Mouse (Mus musculus) lung, adult 2 months (tissue): ENCODE results near the gene Chrnb1. TPM values are rescaled to one million over a fixed set of nuclear protein-coding genes. Genes with fewer than 3 reads are reported as not detected.

Experiments
- DNase-seq: peaks from one replicate; pipeline ENCODE4 v3.0.0; 2022
- H3K4me1 ChIP-seq: fragments of 200-500 bp; 2 replicates; pipeline ENCODE4 v1.6.1; 2011; ENCODE audit warnings: low read length; ENCODE audit not compliant: control insufficient read depth, insufficient read depth
- H3K4me3 ChIP-seq: fragments of 200-500 bp; replicated peaks from 2 replicates; pipeline ENCODE3; 2011; ENCODE audit warnings: low read depth, mild to moderate bottlenecking, control low read depth, low read length; ENCODE audit errors: extremely low read depth
- CTCF ChIP-seq: fragments of 200-500 bp; IDR thresholded peaks from 2 replicates; pipeline ENCODE4 v1.5.1; 2011; ENCODE audit warnings: mild to moderate bottlenecking, low read length, control low read depth; ENCODE audit not compliant: insufficient read depth
- POLR2A ChIP-seq: fragments of 200-500 bp; IDR thresholded peaks from 2 replicates; pipeline ENCODE4 v1.6.1; 2011; ENCODE audit warnings: low read depth, mild to moderate bottlenecking, control low read depth, low read length, borderline replicate concordance; ENCODE audit errors: extremely low read depth
- WGBS: fragments of 180-500 bp; shearing (Covaris S2); methylation state at CpG from one replicate; pipeline ENCODE4 v1.1.7; 2018; 5-methylcytosine and 5-hydroxymethylcytosine counted together
- polyA plus RNA-seq: library from polyadenylated mRNA; depleted of rRNA; stranded (reverse); fragments of >200 nt; gene quantifications from 2 replicates; pipeline ENCODE4 v1.2.3, GENCODE M21; 2012

Chrnb1 gene
- polyA plus RNA-seq, 1 experiment, result 38.0 TPM

DNA sequence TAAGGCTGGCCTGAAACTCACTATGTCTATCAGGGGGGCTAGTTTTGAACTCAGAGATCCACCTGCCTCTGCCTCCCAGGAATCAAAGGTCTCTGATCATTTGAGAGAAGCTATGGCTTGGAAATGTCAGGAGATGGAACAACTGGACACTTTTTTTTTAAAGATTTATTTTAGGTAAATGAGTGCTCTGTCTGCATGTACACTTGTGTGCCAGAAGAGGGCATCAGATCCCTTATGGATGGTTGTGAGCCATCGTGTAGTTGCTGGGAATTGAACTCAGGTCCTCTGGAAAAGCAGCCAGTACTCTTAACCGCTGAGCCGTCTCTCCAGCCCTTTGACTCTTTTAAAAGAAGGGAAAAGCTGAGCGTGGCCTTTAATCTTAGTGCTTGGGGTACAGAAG lies 10.6 kb upstream of the Chrnb1 start:
- 83% methylated on average over 4 of the region's 4 CpGs for WGBS
- no peak for DNase-seq
- no peak overlapping the region for H3K4me3 ChIP-seq
- TF ChIP-seq POLR2A (no peak), CTCF (no peak)
- peaks cover 9% of the 10 kb centered on the region for H3K4me1 ChIP-seq

DNA sequence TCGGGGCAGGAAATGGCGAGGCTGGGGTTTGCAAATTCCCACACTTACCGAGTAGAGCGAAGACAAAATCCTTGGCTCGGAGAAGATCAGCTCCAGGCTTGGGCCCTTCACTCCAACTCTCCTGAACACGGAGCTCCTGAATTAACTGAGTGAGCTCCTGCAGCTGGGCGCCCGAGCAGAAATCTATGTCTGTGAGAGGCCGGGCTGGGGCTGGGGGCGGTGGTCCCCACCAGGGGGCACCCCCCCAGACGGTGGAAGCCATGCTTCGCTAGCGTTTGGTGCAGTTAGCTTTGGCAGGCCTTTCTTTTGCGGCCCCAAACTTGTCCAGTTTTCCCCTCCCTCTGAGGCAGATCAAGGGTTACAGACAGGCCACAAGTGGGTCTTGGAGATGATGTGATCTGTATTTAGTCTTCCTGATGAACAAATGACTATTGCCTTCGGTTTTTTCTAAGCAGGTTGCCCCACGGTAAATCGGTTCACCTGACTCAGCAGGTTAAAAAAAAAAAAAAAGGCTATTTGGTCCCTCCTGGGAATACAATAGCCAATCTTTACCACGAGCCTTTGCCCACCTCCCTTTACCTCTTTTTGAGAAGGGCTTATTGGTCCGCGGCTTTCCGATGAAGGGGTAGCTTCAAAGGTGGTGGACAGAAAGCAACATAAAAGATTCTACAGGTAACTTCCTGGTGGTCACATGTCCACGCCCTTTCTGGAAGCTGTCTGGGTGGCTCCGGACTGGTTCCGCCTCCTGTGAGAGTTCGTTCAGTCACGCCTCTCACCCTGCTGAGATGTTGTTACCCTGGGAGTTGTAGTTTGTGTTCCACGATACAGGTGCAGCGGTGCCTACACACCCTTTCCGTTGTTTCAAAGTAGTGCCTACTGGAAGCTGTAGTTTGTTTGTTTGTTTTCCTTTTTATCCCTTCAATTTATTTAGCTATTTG lies 9.5 kb upstream of the Chrnb1 start, which contains the start of gene Tmem102:
Gene Tmem102 (minus strand): TSS at position 653 of the 938 bp plus-strand sequence.
- TF ChIP-seq CTCF, result no peak
- no peak for TF ChIP-seq POLR2A
- Histone ChIP-seq H3K4me1 (peaks cover 18% of the 10 kb centered on the region), H3K4me3 (peak within 1 kb of the TSS; percentile 57)
- 28% methylated on average over 29 of the region's 29 CpGs for WGBS
- peak; percentile 63 for DNase-seq

DNA sequence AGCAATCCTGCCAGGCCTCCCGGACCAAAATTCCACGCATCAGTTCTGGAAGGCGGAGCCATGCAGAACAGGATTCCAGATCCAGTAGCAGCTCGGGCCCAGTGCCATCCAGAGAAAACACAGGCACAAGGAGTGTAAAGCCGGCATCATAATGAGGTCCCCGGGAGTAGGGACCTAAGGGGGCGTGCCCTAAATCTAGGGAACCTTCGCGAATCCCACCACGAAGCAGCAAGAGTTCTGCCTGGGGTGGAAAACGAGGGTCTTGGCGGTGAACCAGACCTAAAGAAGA lies 8.9 kb upstream of the Chrnb1 start:
- 13% methylated on average over 12 of the region's 12 CpGs for WGBS
- TF ChIP-seq CTCF, result no peak
- TF ChIP-seq POLR2A, result no peak
- DNase-seq, result peak; percentile 37
- Histone ChIP-seq H3K4me3 (no peak overlapping the region), H3K4me1 (peaks cover 20% of the 10 kb centered on the region)

DNA sequence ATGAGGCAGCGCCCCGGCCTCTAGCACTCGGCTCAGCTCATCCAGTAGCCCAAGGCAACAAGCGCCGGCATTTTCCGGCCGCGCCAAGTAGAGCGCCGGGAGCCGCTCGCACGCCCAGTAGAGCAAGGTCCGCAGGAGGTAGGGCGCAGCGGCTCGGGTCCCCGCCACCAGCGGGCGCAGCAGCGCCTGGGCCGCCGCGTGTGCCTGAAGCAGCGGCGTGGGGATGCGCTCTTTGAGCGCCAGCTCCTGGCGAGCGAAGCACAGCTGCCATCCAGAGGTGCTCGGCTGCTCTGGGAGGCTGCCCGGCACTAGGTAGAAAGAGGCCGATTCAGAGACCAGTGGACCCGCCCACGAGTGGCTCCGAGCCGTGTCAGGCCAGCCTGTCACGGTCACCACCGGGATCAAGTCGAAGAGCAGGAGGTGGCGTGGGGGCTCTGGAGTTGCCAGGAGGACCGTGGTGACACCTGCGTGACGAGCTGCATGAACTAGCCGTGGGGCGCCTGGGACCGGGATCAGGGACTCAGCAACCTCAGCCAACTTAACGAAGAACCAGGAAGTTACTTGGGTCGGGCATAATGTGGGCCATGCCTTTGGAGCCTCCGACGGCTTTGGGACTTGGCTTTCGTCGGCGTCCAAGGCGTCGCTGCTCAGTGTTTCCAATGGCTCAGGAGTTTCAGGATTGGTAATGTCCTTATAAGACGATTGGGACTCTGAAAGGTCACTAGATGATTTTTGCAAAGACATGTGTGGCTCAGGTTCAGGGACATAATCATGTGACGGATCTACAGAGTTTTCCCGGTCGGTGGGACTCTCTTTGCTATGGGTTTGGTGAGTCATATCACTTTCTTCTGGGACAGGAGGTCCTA lies 8.3 kb upstream of the Chrnb1 start:
- peak overlapping the region; percentile 35 for H3K4me3 ChIP-seq
- 2% methylated on average over 60 of the region's 60 CpGs for WGBS
- TF ChIP-seq POLR2A, result no peak; the same call in 1 of the 2 replicates
- TF ChIP-seq CTCF, result peak; percentile 33; the same call in 1 of the 2 replicates
- H3K4me1 ChIP-seq, result peaks cover 20% of the 10 kb centered on the region
- DNase-seq, result peak; percentile 76

DNA sequence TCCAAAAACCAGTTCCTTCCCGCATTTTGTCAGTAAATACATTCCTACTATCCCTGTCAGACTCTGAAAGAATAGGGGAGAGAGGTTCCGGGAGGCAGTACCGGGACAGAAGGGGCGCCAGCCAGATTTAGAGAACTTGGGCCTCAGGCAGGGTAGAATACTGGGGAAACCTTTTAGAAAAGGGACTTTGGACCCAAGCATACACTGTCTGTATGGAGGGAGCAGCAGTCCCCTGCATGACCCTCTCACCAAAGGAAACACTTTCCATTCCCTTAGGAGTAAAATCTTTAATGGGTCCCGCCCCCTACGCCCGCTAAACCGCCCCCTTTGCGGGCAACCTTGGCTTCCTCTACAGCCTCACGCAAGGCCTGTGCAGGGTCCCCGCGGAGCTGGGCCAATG lies 7.6 kb upstream of the Chrnb1 start:
- H3K4me3 ChIP-seq, result peak overlapping the region; percentile 35
- 4% methylated on average over 12 of the region's 12 CpGs for WGBS
- H3K4me1 ChIP-seq, result peaks cover 20% of the 10 kb centered on the region
- no peak for DNase-seq
- TF ChIP-seq CTCF (no peak), POLR2A (no peak)

DNA sequence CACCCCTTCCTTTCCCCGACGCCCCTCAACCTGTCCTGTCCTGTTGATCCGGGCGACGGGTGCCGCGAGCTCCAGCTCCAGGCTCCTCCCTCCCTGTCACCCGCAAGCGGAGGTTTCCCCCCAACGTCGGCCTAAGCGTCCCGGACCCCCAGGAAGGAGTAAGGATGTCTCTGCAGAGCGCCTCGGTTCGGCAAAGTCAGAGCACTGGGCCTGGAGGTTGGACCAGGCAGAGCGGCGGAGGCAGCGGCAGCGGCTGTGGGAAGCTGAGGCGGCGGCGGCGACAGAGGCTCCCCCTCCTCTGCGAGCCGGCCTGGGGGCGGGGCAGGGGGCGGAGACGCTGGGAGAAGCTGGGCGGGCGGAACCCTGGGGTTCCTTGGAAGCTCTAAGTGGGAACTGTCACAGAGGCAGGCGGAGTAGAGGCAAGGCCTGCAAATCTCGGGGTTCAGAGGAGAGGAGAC lies 6.9 kb upstream of the Chrnb1 start:
- WGBS, result under 1% methylated on average over 31 of the region's 33 CpGs
- TF ChIP-seq CTCF, result no peak
- TF ChIP-seq POLR2A, result peak; percentile 44; the same call in 1 of the 2 replicates
- DNase-seq, result peak; percentile 90
- Histone ChIP-seq H3K4me1 (peaks cover 20% of the 10 kb centered on the region), H3K4me3 (peak overlapping the region; percentile 67)

DNA sequence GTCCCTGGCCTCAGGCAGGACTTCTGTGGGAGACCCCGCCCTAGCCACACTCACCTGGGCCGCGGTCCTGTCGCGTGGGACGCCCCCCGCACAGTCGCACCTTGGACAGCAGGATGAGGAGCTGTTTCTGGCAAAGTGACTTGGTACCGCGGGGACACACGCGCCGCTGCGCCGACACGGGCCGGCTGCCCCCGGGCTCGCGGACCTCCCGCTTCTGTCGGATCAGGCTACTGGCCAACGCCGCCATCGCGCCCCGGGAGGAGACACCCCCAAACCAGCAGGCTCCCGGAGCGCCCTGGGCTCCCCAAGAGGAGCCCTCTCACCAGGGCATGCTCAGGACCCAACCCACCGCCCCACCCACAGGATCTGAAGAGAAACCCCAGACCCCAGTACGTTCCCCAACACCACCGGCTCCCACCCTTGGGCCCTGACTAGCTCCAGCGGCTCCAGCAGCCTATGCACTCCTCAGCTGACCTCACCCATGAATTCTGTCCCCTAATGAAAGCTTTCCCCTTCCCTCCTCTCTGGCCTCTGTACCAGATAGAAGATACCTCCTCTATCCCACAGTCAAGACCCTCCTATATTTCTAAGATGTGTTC lies 5.7 kb upstream of the Chrnb1 start, which contains the start of gene Fgf11:
Gene Fgf11 (minus strand): TSS at position 479 of the 599 bp plus-strand sequence.
- no peak for DNase-seq
- H3K4me3 ChIP-seq, result peak within 1 kb of the TSS; percentile 67
- 4% methylated on average over 33 of the region's 33 CpGs for WGBS
- no peak for TF ChIP-seq POLR2A
- TF ChIP-seq CTCF, result no peak
- peaks cover 20% of the 10 kb centered on the region for H3K4me1 ChIP-seq

DNA sequence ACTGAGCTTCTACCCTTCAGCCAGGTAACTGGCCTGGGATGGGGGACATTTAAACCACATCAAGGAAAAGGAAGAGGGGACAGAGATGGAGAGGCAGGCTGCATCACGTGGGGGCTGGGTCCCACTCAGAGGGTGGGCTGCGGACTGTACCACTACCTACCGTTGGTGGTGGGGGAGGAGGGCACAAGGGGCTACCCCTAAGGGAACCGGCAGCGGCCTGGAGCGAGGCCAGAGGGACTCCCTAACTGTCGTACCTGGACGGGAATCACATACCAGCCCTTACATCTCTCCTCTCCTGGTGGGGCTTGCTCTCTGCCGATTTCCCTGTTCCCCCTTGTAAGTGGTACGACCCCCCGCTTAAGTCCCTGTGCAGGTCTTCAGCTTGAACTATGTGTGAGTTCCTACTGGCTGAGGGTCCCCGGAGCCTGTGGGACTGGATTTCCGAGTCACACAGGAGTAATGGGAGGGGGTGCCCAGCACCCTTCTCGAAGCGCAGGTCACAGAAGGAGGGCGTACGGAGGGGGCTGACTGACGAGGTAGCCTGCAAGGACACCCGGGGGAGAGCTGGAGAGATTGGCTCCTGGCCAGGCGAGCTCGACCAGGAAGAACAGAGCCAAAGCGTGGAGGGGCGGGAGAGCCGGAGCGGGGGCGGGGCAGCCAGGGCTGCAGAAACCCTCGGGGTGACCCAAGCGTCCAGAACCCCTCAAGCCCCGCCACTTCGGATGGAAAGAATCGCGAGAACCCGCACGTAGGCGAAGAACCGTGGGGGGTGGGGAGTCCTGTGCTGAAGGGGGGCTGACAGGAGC lies 4.9 kb upstream of the Chrnb1 start:
- WGBS, result 2% methylated on average over 36 of the region's 36 CpGs
- H3K4me3 ChIP-seq, result peak overlapping the region; percentile 39
- no peak for TF ChIP-seq CTCF
- peak; percentile 37 for DNase-seq
- H3K4me1 ChIP-seq, result peaks cover 20% of the 10 kb centered on the region
